Mouse (Mus musculus) C2C12 (cell line): Measurements from ENCODE around the gene Ccr1.

Source experiments
- CTCF ChIP-seq: IDR thresholded peaks from one replicate; pipeline ENCODE4 v1.5.1; 2011; ENCODE audit not compliant: control insufficient read depth, insufficient read depth, insufficient read length
- MAX ChIP-seq: IDR thresholded peaks from one replicate; pipeline ENCODE4 v1.6.1; 2011; ENCODE audit warnings: mild to moderate bottlenecking, control low read depth
- MYOD1 ChIP-seq: IDR thresholded peaks from one replicate; pipeline ENCODE4 v1.6.1; 2011; ENCODE audit warnings: low read depth; ENCODE audit not compliant: control insufficient read depth, insufficient read length
- USF1 ChIP-seq: IDR thresholded peaks from one replicate; pipeline ENCODE4 v1.6.1; 2011; ENCODE audit warnings: low read depth, mild to moderate bottlenecking, control low read depth, moderate library complexity

- TF ChIP-seq CTCF (no peak), USF1 (no peak), MAX (no peak), MYOD1 (no peak)
These were observed 17.7 kb upstream of the Ccr1 start for GRCm38 (mm10) chr9:123986217-123986616.
